Comparison of ENCODE assay signal across 9 mouse cellular contexts in the genomic region with DNA sequence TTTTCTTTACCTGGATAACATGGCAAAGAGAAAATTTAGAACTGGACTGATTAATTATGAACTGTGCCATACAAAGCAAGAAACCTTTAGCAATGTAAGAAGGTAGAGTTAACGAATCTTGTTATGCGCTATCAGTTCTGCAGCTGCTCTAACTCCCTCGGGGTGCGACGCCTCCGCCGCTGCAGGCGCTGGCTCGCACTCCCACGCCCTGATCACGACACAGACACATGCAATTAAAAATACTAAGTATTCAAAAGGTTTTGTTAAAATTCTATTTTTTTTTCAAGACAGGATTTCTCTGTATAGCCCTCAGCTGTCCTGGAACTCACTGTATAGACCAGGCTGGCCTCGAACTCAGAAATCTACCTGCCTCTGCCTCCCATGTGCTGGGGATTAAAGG.
DNase-seq lines count a peak whose midpoint lies in the region; ATAC-seq and TF ChIP-seq lines count a peak whose summit lies in the region.
"Had no signal": no experiment of that assay in that cellular context is flagged by ENCODE, and none has a peak within 500 bp of the region (broad histone marks: within the 10 kb centered on the region; RNA-seq: fewer than 3 reads in every experiment).

No protein-coding gene starts in this region.

- ATAC-seq in heart, embryonic 16.5 days (replicated peaks; ENCODE audit: extremely low read depth, insufficient read depth, low FRiP score), result no peak
- 0 out of 2 replicates have a peak, but pooled peaks have one; percentile 21 for ATAC-seq in hindbrain, postnatal 0 days
- ATAC-seq in granulocyte monocyte progenitor cell, adult 5-6 weeks (replicated peaks; ENCODE audit: poor library complexity, severe bottlenecking), result no peak
- ATAC-seq in erythroid progenitor cell, adult 5-6 weeks (replicated peaks; ENCODE audit: low FRiP score, poor library complexity, severe bottlenecking), result no peak

- no peak overlapping the region for H3K9ac ChIP-seq in heart, embryonic 16.5 days (ENCODE audit: low read length)
- H3K9ac ChIP-seq in hindbrain, postnatal 0 days (replicated peaks; ENCODE audit: low read length), result no peak overlapping the region
- H3K9ac ChIP-seq: liver, embryonic 12.5 days had no signal

- no peak overlapping the region for H3K27ac ChIP-seq in heart, embryonic 16.5 days (ENCODE audit: low read length)
- H3K27ac ChIP-seq in hindbrain, postnatal 0 days, result peak overlapping the region; percentile 56; the same call in 1 of the 2 replicates
- H3K27ac ChIP-seq: liver, embryonic 12.5 days; stomach, postnatal 0 days had no signal

- no peaks in the 10 kb centered on the region; the same call in 1 of the 2 replicates for H3K36me3 ChIP-seq in heart, embryonic 16.5 days (ENCODE audit: control insufficient read depth, insufficient read depth)
- H3K36me3 ChIP-seq in hindbrain, postnatal 0 days (ENCODE audit: insufficient read depth, low read length), result peaks cover 9% of the 10 kb centered on the region; the same call in 1 of the 2 replicates

- no peak overlapping the region for H3K4me3 ChIP-seq in heart, embryonic 16.5 days (ENCODE audit: low read length)
- H3K4me3 ChIP-seq in hindbrain, postnatal 0 days (ENCODE audit: low read length), result no peak overlapping the region
- H3K4me3 ChIP-seq: liver, embryonic 12.5 days had no signal

- WGBS in heart, embryonic 16.5 days, result 68% methylated on average over 12 of the region's 12 CpGs
- 50% methylated on average over 12 of the region's 12 CpGs for WGBS in hindbrain, postnatal 0 days

- H3K27me3 ChIP-seq in heart, embryonic 16.5 days (ENCODE audit: control insufficient read depth, insufficient read depth, low read length), result no peaks in the 10 kb centered on the region
- no peaks in the 10 kb centered on the region for H3K27me3 ChIP-seq in hindbrain, postnatal 0 days (ENCODE audit: insufficient read depth, low read length)
- H3K27me3 ChIP-seq: liver, embryonic 12.5 days had no signal

- no peak for TF ChIP-seq CTCF in hindbrain, postnatal 0 days (IDR thresholded peaks at IDR 0.05; ENCODE audit: low read depth)

- no peaks in the 10 kb centered on the region for H3K9me3 ChIP-seq in heart, embryonic 16.5 days (replicated peaks; ENCODE audit: control insufficient read depth, low read length)
- H3K9me3 ChIP-seq in hindbrain, postnatal 0 days (ENCODE audit: low read length), result no peaks in the 10 kb centered on the region
- H3K9me3 ChIP-seq: liver, embryonic 12.5 days had no signal

- H3K4me1 ChIP-seq in heart, embryonic 16.5 days (ENCODE audit: control insufficient read depth, insufficient read depth, low read length), result no peaks in the 10 kb centered on the region
- H3K4me1 ChIP-seq in hindbrain, postnatal 0 days (ENCODE audit: insufficient read depth, low read length), result no peaks in the 10 kb centered on the region
- H3K4me1 ChIP-seq: liver, embryonic 12.5 days had no signal

- DNase-seq in heart, postnatal 4 days, result no peak
- DNase-seq in right cerebral cortex, adult 2 months (ENCODE audit: low spot score in 2 of 2), result peak; percentile 49 to 53
- no peak for DNase-seq in right cerebral cortex, postnatal 25 days
- DNase-seq in hindbrain, postnatal 0 days (ENCODE audit: low spot score), result no peak

- H3K4me2 ChIP-seq in heart, embryonic 16.5 days (ENCODE audit: low read depth, low read length), result peak overlapping the region; percentile 52; the same call in 1 of the 2 replicates
- H3K4me2 ChIP-seq in hindbrain, postnatal 0 days (ENCODE audit: low read depth, low read length), result peak overlapping the region; percentile 37

Comparison
In these comparisons a context has a peak if more than half of its experiments do, and no peak if none do; other contexts are left out.
1. DNase-seq: peak in right cerebral cortex, adult 2 months (2 of 2); none in heart, postnatal 4 days (single experiment), right cerebral cortex, postnatal 25 days (single experiment) and hindbrain, postnatal 0 days (single experiment).